Mouse (Mus musculus) embryonic fibroblast, embryonic 13.5 days (primary cell): ENCODE data around the gene Gas2l2.

Source experiments
- CTCF ChIP-seq: IDR thresholded peaks from 2 replicates; pipeline ENCODE4 v1.5.1; 2011; ENCODE audit warnings: mild to moderate bottlenecking, control low read depth, low read length, moderate library complexity, borderline replicate concordance; ENCODE audit not compliant: insufficient read depth
- POLR2A ChIP-seq: IDR thresholded peaks from 2 replicates; pipeline ENCODE4 v1.6.1; 2011; ENCODE audit warnings: low read depth, mild to moderate bottlenecking, control low read depth, low read length, moderate library complexity

DNA sequence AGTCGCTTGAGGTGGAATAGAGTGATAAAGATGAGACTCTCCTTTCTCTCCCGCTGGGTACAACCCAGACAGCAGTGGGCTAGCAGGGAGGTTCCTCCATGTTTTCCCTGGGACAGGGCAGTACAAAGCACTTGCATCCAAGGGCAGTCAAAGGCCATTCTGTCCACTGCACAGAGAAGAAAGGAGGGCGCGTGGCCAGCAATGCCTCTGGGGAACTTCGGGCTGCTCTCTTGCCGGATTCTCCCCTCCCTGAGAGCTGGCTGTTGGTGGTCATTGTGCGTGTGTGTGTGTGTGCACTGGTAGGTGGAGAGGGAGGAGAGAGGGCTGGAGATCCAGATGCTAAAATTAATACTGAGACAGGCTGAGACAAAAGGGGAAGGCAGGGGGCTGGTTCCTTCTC is 12.0 kb upstream of the Gas2l2 start:
- TF ChIP-seq CTCF: no peak
- no peak for TF ChIP-seq POLR2A
